Mouse (Mus musculus) layer of hippocampus, adult 9-10 months (tissue): ENCODE data around the gene Atg101.
A peak's percentile ranks its signal among the peaks of the same experiment; 100 is the strongest.
"Not testable (repeated sequence)": the region's sequence is repeated elsewhere in the genome, so short reads cannot be mapped to it uniquely, and the experiment has no call there.

Source experiments
- DNase-seq: peaks from one replicate; pipeline ENCODE4 v3.0.0; 2022; ENCODE audit warnings: low spot score

Gene Atg101

GRCm38 (mm10) chr15:101315832-101316231 is 31.8 kb downstream of the Atg101 start:
- peak; percentile 87 for DNase-seq

DNA sequence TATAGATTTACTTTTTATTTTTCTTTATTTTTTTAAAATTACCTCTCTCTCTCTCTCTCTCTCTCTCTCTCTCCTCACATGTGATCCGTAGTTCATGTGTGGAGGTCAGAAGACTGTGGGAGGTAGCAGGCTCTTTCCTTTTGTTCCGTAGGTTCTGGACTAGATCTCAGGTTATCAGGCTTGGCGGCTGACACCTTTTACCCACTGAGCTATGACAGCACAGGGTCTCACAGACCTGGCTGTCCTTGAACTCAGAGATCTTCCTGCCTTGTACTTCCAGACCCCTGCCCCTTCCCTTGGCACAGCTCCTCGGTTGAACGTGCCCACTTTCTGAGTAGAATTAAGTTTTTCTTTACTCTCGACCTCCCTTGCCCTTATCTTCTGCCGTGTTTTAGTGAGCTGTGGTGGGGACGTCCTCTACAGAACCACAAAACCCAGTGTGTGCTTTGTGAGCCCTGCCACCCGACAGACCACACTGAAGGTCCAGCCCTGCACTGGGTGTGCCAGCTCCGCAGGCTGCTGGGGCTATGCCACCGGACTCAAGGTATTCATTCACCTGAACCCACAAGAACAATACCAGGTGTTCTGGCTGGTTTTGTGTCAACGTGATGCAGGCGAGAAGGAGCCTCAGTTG is 32.3 kb downstream of the Atg101 start:
- DNase-seq: no peak

DNA sequence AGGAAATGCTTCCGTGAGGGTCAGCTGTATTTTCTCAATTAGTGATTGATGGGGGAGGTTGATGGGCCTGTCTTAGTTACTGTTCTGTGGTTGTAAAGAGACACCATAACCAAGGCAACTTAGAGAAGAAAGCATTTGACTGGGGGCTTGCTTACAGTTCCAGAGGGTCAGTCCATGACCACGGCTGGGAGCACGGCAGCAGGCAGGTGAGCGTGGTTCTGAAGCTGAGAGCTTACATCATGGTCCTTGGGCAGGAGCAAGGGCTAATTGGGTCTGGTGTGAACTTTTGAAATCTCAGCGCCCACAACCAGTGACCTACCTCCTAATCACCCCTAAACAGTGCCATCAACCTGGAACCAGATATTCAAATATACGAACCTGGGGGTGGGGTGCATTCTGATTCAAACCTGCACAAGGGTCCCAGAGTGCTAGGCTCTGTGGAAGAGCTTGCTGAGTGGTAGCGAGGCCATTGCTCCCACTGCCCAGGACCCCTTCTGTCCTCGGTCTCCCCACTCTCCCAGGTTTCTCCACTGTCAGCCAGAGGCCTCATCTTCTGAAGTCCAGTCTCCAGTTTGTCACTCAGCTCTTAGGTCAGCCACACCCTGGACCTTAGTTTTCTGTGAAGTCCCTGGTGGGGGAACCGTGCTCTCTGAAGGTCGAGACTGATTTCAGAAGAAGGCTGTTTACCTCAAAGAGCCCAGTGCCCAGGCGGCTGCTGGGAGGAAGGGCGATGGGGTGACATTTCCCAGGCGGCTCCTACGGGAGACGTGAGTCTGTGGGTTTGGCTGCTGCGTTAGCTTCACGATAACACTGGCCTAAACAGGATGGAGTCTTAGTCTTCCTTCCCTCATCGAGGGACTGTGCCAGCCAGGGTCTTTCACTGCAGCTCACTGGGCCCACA is 33.1 kb downstream of the Atg101 start:
- no peak for DNase-seq

DNA sequence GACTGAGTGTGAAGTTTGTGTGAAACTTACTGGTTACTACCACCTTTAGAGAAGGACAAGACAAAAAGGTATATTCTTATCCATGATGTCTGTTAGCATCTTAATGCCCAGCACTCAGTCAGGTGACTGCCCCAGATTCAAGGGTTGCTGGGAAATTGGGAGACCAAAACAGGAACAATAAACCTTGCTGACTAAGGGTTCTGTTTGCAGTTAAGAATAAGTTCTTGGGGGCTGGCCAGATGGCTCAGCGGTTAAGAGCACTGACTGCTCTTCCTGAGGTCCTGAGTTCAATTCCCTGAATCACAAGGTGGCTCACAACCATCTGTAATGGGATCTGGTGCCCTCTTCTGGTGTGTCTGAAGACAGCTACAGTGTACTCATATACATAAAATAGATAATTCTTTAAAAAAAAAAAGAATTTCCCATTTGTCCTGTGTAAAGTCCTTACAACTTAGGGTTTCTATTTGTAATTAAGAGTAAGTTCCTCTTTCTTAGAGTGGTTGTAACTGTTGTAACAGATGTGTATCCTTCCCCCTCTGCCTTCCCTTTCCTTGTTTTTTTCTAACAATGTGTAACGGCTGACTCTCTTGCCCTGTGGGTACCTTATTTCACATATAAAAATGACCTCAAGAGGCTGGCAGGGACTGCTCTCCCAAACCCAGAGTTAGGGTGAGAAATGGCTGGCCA is 33.9 kb downstream of the Atg101 start:
- DNase-seq: no peak

GRCm38 (mm10) chr15:101318889-101319765 is 35.1 kb downstream of the Atg101 start:
- DNase-seq: no peak

- no peak for DNase-seq
Measured at GRCm38 (mm10) chr15:101320010-101320617, 36.0 kb downstream of the Atg101 start.

GRCm38 (mm10) chr15:101320618-101321041 is 36.6 kb downstream of the Atg101 start:
- no peak for DNase-seq

DNA sequence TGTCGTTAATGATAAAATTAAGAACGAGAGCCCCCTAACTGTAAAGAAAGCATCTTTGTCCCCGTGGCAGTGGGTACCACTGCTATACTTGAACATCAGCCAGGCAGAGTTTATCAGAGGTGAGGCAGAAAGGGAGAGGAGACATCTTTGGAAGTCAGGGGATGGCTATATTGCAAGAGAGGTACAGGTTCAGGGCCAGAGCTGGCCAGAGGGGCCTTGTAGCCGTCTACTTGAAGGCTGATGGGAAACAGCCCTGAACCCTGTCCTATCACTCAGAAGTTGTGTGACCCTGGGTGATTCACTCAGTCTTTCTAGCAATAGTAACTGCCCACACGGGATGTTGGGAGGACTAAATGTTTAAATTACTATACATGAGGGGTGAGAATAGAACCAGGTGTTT is 37.1 kb downstream of the Atg101 start:
- DNase-seq: no peak

- DNase-seq: no peak
Measured at GRCm38 (mm10) chr15:101322106-101322505, 38.0 kb downstream of the Atg101 start.

DNA sequence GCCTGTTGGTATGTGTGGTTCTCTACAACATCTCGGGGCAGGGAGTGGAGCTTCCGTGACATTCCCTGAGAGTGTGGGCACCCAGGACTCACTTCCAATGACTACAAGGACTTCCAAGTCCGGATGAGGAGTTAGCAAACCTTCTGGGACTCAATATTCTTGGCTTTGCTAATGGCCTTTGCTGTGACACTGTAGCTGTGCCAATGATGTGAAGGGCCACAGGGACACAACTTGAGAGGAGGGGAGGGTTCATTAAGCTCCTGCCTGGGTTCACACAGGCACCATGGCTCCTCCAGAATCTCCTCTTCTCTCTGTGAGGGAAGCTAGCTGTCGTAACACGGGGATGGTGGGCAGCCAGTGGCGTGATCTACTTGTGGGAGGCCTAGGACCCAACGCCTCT is 38.6 kb downstream of the Atg101 start:
- no peak for DNase-seq

DNA sequence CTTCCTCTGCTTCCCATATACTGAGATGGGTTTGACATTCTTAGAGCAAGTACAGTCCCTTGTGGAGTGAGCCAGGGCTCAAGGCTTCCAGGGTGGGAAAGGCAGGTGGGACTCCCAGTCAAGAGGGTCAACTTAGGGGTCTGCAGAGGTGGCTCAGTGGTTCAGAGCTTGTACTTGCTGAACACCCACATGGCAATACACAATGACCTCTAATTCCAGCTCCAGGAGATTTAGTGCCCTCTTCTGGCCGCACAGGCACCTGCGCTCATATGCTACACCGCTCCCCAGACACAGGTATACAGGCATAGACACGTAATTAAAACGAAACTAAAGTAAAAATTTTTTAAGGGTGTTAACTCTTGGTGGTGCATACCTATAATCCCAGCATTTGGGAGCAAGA is 39.4 kb downstream of the Atg101 start:
- no peak for DNase-seq

DNA sequence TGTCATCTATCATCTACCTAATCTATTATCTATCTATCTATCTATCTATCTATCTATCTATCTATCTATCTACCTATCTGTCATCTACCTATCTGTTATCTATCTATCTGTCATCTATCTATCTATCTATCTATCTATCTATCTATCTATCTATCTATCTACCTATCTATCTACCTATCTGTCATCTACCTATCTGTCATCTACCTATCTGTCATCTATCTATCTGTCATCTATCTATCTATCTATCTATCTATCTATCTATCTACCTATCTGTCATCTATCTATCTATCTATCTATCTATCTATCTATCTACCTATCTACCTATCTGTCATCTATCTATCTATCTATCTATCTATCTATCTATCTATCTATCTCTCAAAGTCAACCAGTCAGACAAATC is 40.3 kb downstream of the Atg101 start:
- DNase-seq: not testable (repeated sequence)

DNA sequence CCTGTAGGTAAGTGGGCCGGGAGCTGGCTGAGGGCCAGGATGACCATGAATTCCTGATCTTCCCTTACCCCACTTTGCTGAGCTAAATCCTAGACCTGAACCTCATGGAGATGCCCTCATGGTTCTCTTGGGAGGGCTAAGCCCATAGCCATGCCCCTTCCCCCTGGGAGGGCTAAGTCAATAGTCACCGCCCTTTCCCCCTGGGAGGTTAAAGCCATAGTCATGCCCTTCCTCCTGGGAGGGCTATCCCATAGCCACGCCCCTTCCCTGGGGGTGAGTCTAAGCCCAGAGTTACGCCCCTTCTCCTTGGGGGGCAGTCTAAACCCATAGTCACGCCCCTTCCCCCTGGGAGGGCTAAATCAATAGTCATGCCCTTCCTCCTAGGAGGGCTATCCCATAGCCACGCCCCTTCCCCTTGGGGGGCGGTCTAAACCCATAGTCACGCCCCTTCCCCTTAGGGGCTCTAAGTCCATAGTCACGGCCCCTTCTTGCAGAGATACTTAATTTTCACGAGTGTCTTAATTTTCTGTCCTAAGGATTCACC is 42.0 kb downstream of the Atg101 start:
- DNase-seq: no peak

DNA sequence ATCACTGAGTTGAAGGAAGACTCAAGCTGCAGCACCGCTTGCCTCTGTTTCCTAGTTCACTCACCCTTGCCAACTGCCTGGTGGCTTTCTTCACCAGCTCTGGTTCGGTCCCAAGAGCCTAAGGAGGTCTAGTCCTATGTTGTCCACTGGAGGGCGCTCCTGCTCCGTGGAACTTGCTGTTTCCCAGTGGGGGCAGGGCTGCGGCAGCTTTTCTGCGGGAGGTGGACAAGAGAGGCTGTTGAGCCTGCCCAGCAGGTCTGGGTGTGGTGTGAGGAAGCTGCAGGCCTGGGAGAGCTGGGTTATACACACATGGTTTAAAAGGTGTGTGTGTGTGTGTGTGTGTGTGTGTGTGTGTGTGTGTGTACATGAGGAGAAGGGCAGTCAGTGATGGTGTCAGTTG is 43.2 kb downstream of the Atg101 start:
- DNase-seq: no peak

DNA sequence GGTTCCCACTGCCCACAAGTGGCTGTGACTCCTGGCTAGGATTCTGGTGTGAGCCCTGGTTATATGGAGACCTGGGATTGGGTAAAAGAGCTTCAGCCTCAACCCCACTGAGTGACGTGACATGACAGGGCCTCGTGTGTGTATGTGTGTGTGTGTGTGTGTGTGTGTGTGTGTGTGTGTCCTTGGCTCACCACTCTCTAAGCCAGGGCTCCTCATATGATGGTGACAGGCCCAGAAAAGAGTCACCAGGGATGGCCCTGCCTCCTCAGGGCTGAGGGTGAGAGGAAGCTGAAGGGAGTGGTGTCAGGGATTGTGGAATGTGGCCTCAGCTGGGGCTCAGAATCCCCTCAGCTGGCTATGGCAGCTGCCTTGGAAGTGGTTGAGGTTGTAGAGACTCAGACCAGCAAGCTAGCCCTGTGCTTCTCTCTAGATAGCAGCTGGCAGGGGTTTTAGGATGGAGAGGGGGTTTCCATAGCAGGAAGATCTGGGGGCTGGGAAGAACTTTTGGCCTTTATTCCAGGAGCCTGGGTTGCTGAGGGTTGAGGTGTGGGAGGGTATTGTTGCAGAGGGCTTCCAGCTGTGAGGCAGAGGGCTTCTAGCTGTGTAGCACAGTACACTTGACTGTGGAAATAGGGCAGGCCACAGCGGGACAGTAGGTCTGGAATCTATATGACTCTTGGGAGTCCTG is 44.9 kb downstream of the Atg101 start:
- no peak for DNase-seq

GRCm38 (mm10) chr15:101329564-101329892 is 45.5 kb downstream of the Atg101 start:
- DNase-seq: no peak

DNA sequence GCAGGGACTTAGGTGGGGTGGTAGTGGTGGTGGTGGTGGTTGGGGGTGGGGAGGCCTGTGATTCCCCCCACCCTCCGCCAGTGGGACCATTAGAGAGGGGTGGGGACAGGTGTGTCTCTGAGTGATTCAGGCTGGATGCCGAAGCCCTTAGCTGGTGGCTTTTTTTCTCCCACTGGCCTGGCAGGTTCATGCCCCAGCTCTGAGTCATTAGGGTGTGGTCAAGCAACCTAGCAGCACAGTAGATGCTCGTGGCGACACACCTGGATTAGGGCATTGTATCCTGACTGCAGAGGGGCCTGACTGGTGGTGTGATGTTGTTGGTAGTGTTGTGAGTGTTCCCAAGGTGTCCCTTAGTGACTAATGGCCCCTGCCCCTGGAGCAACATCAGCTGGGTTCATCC is 47.0 kb downstream of the Atg101 start:
- DNase-seq: no peak

- DNase-seq: no peak
Measured at GRCm38 (mm10) chr15:101332370-101332769, 48.3 kb downstream of the Atg101 start.

DNA sequence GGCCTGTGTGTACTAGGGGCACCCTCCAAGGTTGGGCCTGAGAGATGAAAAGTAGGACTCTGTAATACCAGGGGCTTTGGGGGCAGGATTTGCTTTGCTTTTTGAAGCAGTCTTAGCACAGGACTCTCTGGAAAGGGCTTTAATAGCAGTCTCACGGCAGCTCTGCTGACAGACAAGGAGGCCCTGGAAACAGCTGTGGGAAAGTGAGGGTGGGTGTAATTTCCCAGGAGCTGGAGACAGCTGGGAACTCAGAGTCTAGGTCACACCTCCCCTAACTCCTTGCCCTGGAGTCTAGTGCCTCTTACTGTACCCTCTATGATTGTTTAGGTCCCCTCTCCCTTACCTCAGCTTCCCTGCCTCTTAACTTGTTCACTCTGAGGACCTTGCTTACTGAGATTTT is 49.1 kb downstream of the Atg101 start:
- DNase-seq: no peak

GRCm38 (mm10) chr15:101333648-101334047 is 49.6 kb downstream of the Atg101 start:
- DNase-seq: no peak
